Mouse (Mus musculus) olfactory bulb, adult 2 months (tissue): ENCODE data around the gene Cgnl1.

Experiments
- CTCF ChIP-seq: fragments of 200-500 bp; IDR thresholded peaks from 2 replicates; pipeline ENCODE4 v1.5.1; 2012; ENCODE audit warnings: low read depth, mild to moderate bottlenecking, low read length, moderate library complexity; ENCODE audit not compliant: insufficient read depth
- POLR2A ChIP-seq: fragments of 200-500 bp; IDR thresholded peaks from 2 replicates; pipeline ENCODE4 v1.6.1; 2012; ENCODE audit warnings: mild to moderate bottlenecking, low read depth, low read length, moderate library complexity; ENCODE audit not compliant: insufficient read depth

DNA sequence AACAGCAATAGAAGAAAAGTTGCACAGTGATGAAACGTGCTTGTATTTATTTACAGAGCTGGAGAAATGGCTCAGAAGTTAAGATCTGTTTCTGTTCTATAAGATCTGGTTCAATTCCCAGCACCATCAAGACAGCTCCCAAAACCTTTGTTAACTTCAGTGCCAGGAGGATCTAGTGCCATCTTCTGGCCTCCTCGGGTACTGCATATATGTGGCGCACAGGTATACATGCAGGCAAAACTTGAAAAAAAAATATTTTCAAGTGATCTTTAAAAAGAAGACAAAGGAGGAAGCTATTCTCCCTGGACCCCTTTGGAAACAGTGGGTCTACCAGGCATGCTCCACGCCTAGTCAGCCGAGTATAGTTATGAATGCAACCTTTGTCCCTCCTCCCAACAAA lies 936 bp upstream of the Cgnl1 start:
- no peak for TF ChIP-seq POLR2A
- TF ChIP-seq CTCF = no peak
